Mouse (Mus musculus): ENCODE results near the gene Raet1d. TPM values are rescaled to one million over a fixed set of nuclear protein-coding genes. Genes with fewer than 3 reads are reported as not detected.
A peak's percentile ranks its signal among the peaks of the same experiment; 100 is the strongest.
"Not testable (repeated sequence)": the region's sequence is repeated elsewhere in the genome, so short reads cannot be mapped to it uniquely, and the experiment has no call there.

The Raet1d gene
- total RNA-seq (2021): not detected
- long read RNA-seq: 0 reads

DNA sequence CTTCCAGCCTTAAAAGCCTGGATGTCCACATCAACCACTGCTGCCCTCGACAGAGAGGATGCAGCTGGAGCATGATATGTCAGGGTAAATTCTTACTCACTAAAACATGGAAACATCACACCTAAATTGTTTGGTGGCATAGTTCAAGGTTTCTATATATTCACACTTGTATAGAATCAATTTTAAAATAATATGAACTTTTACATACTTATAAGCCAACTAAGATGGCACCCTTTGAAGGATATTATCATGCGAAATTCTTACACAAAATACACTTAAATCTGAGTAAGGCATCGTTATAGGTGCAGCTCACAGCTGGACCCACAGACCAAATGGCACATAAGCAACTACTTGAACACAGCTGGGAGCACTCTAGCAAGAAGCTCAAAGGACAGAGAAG lies at the start of gene Raet1d:
Gene Raet1d, plus strand, starts transcription at position 301 of the 400 bp plus-strand sequence.
- not testable (repeated sequence) for DNase-seq (ENCODE audit: low spot score in 2 of 2)

DNA sequence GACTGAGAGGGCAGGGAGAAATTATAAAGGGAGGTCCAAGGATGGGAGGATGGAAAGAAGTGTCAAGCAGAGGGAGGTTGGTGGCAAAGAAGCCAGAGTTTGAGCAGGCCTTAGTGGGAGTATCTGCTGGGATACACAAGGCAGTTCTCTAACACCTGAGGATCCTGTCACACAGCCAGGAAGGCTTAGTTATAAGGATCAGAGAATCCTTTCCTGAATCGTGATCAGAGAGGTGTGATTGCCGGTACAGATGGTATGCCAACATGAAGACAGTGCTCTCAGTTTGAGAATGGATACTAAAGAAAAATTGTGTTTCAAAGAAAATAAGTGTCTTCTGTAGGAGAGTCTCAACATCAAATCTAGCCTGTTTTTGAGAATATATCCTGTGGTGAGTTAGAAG lies 37.5 kb upstream of the Raet1d start:
- DNase-seq (ENCODE audit: low spot score in 2 of 2): no peak

DNA sequence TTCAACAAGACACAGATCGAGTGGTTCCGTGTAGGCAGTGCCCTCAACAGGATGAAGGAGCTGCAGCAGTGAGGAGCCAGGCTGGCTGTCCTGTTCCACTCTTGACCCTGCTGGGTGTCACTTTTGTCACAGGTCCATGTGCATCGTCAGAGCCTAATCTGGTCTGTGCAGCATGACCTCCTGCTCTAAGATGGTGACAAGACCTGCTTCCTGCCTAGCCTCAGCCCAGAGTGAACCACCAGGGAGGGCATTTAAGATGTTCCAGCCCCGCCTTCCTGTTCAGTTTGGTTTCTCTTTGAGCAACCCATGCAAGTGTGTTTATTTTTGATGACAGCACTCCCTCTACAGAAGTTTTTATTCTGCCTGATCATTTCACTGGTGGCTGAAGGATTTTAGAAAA lies 14.6 kb upstream of the Raet1d start:
- not testable (repeated sequence) for DNase-seq (ENCODE audit: low spot score in 2 of 2)

DNA sequence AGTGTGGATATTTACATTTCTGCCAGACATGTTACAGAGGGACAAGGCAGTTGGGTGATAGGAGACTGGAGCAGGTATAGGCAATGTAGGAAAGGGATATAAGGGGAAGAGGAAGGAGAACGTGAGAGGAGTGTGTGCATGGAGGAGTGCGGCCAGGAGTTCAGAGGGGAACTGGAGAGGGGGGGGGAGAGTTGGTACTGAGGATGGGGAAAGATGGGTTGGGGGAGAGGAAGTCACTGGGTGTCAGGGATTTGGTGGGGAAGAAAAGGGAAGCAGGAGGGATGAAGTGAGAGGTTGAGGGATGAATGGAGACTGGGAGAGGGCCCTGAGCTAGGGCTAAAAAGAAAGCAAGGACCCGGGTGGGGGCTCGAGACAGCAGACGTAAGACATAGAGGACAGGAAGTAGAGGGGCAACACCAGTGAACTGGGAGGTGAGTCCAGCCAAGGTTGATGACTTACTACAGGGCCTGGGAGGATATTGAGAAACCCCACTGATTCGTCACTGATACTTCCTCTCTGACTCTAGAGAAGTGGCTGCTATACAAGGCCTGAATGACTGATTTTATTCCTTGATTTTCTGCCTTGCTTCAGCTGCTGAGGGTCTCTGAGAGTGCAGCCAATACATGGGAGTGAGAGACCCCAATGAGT lies 6.7 kb upstream of the Raet1d start:
- not testable (repeated sequence) for DNase-seq (ENCODE audit: low spot score in 2 of 2)

DNA sequence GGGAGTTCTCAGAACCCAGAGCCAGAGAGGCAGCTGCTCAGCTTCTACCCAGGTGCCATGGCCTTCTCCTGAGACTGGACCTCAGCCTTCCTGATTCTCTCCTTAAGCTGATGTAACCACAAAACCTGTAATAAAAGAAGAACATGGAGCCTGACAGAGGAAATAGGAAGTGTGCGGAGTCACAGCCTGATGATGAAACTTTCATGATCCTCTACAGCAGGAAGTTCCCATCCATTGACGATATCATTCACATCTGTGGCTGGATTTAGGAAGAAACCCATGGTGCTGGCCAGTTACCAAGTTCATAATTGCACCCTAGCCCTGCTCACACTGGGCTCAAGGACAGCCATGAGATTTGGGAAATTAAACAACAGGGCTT lies 6.2 kb upstream of the Raet1d start:
- not testable (repeated sequence) for DNase-seq (ENCODE audit: low spot score in 2 of 2)

DNA sequence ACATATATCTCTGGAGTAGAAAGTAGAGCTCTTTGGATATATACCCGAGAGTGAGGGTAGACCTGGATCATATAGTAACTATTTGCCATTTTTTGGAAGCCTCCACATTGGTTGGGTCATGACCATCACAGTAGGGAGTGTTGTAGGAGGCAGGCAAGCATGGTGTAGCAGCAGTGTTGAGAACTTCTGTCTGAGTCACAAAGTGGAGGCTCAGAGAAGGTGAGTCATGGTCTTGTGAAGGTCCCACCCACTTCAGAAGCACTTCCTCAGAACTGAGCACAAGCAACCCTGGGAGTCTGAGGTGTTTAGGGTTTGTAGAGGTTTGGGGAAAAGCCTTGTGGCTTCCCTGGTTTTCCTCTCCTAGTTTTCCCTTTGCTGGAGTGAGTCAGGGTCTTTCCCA lies 3.0 kb upstream of the Raet1d start:
- not testable (repeated sequence) for DNase-seq (ENCODE audit: low spot score in 2 of 2)

DNA sequence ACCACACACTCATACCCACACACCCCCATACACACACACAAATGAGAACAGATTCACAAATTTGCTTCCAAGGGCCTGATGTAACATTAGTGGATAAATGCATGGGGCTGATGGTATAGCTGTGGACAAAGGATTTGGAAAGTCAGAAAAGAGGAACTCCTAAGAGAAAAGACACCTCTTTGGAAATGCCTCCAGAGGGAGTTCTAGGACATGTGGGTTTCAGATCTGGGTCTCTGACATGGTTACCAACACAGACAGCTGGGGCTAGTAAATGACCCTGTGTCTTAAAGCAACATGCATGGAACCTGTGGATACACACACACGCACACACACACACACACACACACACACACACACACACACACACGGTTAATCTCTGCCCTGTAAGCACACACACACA lies 605 bp downstream of the Raet1d start:
- DNase-seq (ENCODE audit: low spot score in 2 of 2): not testable (repeated sequence)

DNA sequence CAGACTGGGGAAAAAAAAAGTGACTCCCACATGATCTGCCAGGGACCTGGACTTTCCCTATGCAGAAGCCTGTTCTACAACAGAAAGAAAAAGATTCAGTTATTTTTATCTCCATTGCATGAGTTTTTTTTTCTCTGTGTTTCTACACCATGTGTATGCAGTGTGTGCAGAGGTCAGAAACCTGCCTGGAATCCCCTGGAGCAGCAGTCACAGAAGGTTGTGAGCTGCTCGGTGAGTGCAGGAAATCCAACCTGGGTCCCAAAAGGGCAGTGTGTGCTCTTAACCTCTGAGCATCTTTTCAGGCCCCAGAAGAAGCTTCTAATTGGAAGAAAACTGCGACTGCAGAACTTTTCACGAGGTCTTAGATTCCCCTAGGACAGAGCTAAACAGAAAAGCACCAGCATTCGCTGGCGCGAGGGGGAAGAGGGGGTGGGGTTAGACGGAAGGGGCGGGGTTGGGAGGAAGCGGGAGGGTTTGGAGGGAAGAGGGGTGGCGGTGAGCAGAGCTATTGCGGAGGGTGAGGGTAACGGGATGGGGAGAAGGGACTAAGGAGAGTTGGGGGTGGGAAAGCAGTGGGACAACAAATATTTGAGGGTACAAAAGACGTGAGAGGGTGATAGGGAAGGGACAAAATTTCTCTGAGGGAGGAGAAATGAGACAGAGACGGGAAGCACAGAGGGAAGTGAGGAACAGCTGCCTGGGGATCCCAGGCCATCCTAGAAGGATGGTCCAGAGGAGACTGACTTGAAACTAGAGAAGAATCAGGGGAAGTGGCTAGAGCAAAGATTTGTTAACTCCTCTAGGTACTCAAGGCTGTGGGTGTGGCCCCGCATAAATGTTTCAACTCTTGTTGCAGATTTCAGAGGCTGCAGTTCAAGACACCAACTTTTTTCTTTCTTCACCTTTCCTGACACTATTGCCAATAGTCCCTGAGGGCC lies 1.3 kb downstream of the Raet1d start:
- not testable (repeated sequence) for DNase-seq (ENCODE audit: low spot score in 2 of 2)

DNA sequence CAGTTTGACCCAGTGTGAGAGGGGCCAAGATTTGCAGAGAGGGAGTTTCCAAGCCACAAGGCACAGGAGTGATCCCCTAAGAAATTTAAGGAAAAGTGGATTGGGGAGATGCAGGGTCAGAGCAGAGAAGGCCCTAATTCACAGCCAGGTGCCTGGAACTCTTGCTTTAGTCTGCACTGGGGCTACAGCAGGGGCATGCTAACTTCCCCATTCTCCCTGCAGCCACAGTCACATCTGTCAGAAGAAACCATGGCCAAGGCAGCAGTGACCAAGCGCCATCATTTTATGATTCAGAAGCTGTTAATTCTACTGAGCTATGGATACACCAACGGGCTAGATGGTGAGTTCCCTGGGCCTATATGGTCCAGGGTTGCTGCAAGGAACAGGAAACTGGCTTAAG lies 2.1 kb downstream of the Raet1d start:
- not testable (repeated sequence) for DNase-seq (ENCODE audit: low spot score in 2 of 2)

DNA sequence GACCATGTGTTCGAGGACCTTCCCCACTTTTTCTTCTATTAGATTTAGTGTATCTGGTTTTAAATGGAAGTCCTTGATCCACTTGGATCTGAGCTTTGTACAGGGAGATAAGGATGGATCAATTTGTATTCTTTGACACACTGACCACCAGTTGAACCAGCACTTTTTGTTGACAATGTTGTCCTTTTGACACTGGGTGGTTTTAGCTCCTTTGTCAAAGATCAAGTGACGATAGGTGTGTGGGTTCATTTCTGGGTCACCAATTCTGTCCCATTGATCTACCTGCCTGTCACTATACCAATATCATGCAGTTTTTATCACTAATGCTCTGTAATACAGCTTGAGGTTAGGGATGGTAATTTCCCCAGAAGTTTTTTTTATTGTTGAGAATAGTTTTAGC lies 4.6 kb downstream of the Raet1d start:
- DNase-seq (ENCODE audit: low spot score in 2 of 2): not testable (repeated sequence)

DNA sequence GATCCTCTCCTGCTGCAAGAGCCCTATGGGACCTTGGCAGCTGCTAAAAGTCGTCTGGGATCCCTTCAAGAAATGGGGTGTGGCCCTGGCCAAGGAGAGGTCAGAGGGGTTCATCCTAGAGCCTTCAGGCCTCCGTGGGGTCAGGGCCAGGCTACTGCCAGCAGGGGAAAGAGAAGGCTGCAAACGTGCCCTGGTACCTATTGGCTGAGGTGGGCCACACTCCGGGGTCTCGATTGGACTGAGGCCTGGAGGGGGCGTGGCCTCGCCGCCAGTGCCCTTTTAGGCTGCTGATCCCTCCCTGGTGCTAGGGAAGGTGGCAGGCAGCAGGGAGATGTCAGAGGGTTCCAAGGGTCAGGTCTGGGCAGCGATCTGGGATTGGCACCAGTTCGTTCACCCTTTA lies 20.9 kb downstream of the Raet1d start:
- not testable (repeated sequence) for DNase-seq (ENCODE audit: low spot score in 2 of 2)

DNA sequence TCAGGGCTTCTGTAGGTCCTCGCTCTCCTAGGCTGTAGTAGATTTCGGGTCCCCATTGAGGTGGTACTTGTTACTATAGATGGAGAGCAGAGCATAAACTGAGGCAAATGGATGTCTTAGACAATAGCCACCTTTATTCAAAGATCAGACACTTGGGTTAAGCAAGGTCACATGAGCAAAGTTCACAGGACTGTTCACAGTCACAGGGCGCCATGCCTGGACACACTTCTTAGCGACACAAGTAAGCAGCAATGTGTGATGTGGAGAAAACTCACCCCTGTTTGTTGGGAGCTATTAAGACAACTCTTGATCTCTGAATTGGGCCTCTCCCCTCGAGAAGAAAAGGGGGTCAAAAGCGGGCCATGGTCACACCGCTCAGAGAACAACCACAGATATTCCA lies 29.8 kb downstream of the Raet1d start:
- DNase-seq (ENCODE audit: low spot score in 2 of 2): not testable (repeated sequence)

DNA sequence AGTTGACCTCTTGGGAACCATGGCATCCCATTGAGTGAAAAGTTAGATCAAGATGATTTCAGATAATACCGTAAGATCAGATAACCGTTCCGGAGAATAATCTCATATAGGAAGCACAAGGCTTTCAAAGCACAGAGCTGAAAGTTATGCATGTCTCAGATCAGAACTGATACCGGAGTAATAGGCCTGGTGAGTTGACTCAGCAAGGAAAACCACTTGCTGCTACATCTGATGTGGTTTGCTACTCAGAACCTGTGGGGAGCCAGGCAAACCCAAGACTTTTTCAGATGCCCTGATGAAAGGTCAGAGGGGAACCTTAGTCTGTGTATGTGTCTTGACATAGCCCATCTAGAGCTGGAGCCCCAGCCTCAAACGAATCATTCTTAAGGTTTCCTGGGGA lies 31.3 kb downstream of the Raet1d start:
- DNase-seq (ENCODE audit: low spot score in 2 of 2): not testable (repeated sequence)

DNA sequence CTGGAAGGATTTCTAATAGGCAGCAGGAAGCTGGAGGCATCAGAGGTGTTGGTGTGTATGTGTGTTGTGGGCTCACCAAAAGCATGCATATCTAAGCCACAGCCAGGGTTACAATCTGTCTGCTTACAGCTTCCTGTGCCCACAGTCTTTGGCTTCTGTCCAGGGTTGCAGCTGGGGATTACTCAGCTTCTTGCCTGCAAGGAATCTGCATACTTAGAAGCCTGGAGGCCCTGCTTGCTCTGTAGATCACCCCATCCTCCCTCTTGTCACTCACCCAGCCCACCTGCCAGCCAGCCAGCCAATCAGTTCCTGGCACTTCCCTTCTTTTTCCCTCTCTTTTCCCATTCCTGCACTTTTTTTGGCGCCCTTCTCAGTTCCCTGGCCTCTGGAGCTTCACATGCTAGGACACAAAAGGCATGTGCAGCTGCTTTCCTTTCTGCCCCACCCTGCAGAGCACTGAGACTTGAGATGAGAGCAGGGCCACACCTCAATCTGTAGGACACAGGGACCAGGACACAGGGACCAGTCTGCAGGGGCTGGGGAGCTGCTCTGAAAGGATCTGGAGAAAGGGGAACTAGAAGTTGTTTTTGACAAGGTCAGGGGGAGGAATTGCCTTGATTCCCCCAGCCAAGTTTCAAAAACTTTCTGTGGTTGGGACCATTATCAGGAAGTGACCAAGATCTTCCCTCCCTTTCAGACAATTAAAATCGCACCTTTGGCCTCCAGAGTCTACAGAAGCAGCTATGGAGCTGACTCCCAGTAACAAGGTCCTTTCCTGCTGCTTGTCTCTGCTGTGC lies 32.9 kb downstream of the Raet1d start:
- peak in 1 of 2 experiments; percentile 2 for DNase-seq (ENCODE audit: low spot score in 2 of 2)

DNA sequence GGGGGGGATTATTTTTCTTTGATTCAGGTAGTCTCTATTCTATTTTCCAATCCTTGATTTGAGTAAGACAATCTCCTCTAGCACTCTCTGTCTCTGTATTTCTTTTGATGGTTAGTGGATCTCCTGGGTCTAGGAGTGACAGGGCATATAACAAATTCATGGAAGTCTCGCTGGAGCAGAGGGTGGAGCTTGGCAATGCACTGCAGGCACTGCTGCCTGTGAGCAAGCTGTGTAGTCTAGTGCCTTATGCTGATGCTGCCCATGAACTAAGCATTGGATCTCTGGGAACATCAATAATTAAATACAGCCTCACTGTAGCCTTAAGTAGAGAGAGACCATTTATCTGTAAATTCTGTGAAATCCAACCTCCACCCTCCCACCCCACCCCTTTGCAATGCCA lies 36.3 kb downstream of the Raet1d start:
- not testable (repeated sequence) for DNase-seq (ENCODE audit: low spot score in 2 of 2)

DNA sequence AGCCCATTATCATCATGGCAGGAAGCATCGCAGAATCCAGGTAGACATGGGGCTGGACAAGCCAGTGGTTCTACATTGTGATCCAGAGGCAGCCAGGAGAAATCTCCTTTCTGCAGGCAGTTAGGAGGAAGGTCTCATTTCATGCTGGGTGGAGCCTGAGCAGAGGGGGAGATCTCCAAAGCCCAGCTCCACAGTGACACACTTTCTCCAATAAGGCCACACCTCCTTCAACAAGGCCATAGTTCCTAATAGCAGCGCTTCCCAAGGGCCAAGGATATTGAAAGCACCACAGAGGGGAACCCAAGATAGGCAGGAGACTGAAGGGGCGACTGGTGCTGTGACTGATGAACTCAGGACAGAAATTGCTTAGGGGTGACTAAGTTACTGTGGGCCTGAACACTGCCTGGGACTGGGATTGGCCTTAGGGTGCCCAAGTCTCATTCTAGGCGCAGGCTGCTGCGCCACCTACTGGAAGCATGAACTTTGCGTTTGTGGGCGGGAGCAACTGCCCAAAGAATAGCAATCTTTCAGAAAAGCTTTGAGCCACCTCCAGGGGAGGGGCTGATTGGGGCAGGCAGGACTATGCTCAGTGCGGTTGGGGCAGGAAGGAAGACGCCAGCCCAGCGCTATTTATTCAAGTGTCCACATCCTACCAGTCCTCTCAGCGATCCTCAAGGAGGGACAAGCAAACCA lies 42.0 kb downstream of the Raet1d start:
- DNase-seq (ENCODE audit: low spot score in 2 of 2): peak in 1 of 2 experiments; percentile 30

DNA sequence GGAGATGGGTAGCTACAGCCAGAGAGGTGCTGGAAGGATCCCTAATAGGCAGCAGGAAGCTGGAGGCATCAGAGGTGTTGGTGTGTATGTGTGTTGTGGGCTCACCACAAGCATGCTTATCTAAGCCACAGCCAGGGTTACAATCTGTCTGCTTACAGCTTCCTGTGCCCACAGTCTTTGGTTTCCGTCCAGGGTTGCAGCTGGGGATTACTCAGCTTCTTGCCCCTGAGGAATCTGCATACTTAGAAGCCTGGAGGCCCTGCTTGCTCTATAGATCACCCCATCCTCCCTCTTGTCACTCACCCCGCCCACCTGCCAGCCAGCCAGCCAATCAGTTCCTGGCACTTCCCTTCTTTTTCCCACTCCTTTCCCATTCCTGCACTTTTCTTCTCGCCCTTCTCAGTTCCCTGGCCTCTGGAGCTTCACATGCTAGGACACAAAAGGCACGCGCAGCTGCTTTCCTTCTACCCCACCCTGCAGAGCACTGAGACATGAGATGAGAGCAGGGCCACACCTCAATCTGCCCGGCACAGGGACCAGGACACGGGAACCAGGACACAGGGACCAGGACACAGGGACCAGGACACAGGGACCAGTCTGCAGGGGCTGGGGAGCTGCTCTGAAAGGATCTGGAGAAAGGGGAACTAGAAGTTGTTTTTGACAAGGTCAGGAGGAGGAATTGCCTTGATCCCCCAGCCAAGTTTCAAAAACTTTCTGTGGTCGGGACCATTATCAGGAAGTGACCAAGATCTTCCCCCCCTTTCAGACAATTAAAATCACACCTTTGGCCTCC lies 53.5 kb downstream of the Raet1d start:
- DNase-seq (ENCODE audit: low spot score in 2 of 2): peak in 1 of 2 experiments; percentile 10
